Mouse (Mus musculus): Measurements from ENCODE around the gene Mtmr3. TPM values are rescaled to one million over a fixed set of nuclear protein-coding genes. Genes with fewer than 3 reads are reported as not detected.
A peak's percentile ranks its signal among the peaks of the same experiment; 100 is the strongest.

The Mtmr3 gene
- 30.3 and 30.7 TPM in 2 replicates for total RNA-seq (2012; rRNA removed)

- H3K9me3 ChIP-seq (ENCODE audit: control insufficient read depth, insufficient read depth, low read depth, low read length) = no peaks in the 10 kb centered on the region
- no peak for TF ChIP-seq ZNF384 (IDR thresholded peaks at IDR 0.05; ENCODE audit: low read depth, low read length)
- in situ Hi-C loops (cut with MboI; ENCODE audit: low sequenced_read_pairs in 2 of 2, unreplicated experiment in 2 of 2) = no loop called here
- peak within 1 kb of the TSS; percentile 94 for H3K9ac ChIP-seq (ENCODE audit: insufficient read depth, low read depth, low read length, poor library complexity, severe bottlenecking)
- H3K4me3 ChIP-seq (ENCODE audit: insufficient read depth in 1 of 2, low read depth in 1 of 2, low read length in 2 of 2, poor library complexity in 1 of 2, severe bottlenecking in 1 of 2) = peak within 1 kb of the TSS; percentile 94
- peak within 1 kb of the TSS; percentile 48; the same call in 1 of the 2 replicates for H3K27ac ChIP-seq (ENCODE audit: insufficient read depth, low read depth, low read length, poor library complexity, severe bottlenecking)
- DNase-seq (ENCODE audit: low read depth, low spot score) = peak; percentile 91
- H3K36me3 ChIP-seq (ENCODE audit: control insufficient read depth, insufficient read depth, low read length, poor library complexity, severe bottlenecking) = peaks cover 2% of the 10 kb centered on the region; the same call in 1 of the 2 replicates
- peaks cover 6% of the 10 kb centered on the region in 2 experiments; a peak in 3 of 4 replicates for H3K4me1 ChIP-seq (ENCODE audit: control insufficient read depth in 2 of 2, insufficient read depth in 2 of 2, low read length in 2 of 2, poor library complexity in 1 of 2)
Observed at GRCm38 (mm10) chr11:4594608-4595500, at the start of gene Mtmr3. TSS of gene Mtmr3 (minus strand) at chr11:4594863.

- H3K9ac ChIP-seq (ENCODE audit: insufficient read depth, low read depth, low read length, poor library complexity, severe bottlenecking) = no peak overlapping the region
- peaks cover 23% of the 10 kb centered on the region for H3K36me3 ChIP-seq (ENCODE audit: control insufficient read depth, insufficient read depth, low read length, poor library complexity, severe bottlenecking)
- no peak overlapping the region for H3K4me3 ChIP-seq (ENCODE audit: insufficient read depth in 1 of 2, low read depth in 1 of 2, low read length in 2 of 2, poor library complexity in 1 of 2, severe bottlenecking in 1 of 2)
- peak overlapping the region; percentile 58 for H3K27ac ChIP-seq (ENCODE audit: insufficient read depth, low read depth, low read length, poor library complexity, severe bottlenecking)
- no peak for TF ChIP-seq CHD2 (IDR thresholded peaks at IDR 0.05; ENCODE audit: low read depth, low read length)
- no peak for TF ChIP-seq ZNF384 (IDR thresholded peaks at IDR 0.05; ENCODE audit: low read depth, low read length)
- TF ChIP-seq HCFC1 (IDR thresholded peaks at IDR 0.05; ENCODE audit: borderline replicate concordance, insufficient read depth, low read length) = no peak
- TF ChIP-seq MAFK (IDR thresholded peaks at IDR 0.05; ENCODE audit: insufficient read depth, low read depth, low read length) = no peak
- no peak for TF ChIP-seq ZC3H11A (IDR thresholded peaks at IDR 0.05; ENCODE audit: borderline replicate concordance, low read depth, low read length)
- no peaks in the 10 kb centered on the region for H3K9me3 ChIP-seq (ENCODE audit: control insufficient read depth, insufficient read depth, low read depth, low read length)
- peaks cover 8 to 23% of the 10 kb centered on the region in 2 experiments for H3K4me1 ChIP-seq (ENCODE audit: control insufficient read depth in 2 of 2, insufficient read depth in 2 of 2, low read length in 2 of 2, poor library complexity in 1 of 2)
- in situ Hi-C loops (cut with MboI; ENCODE audit: low sequenced_read_pairs in 2 of 2, unreplicated experiment in 2 of 2) = no loop called here
- DNase-seq (ENCODE audit: low read depth, low spot score) = no peak
Observed at GRCm38 (mm10) chr11:4643722-4644121, 49.1 kb upstream of the Mtmr3 start.

GRCm38 (mm10) chr11:4641185-4641584, 46.5 kb upstream of the Mtmr3 start:
- Histone ChIP-seq H3K27ac (ENCODE audit: insufficient read depth, low read depth, low read length, poor library complexity, severe bottlenecking) (no peak overlapping the region), H3K4me3 (ENCODE audit: insufficient read depth in 1 of 2, low read depth in 1 of 2, low read length in 2 of 2, poor library complexity in 1 of 2, severe bottlenecking in 1 of 2) (no peak overlapping the region), H3K9me3 (ENCODE audit: control insufficient read depth, insufficient read depth, low read depth, low read length) (no peaks in the 10 kb centered on the region), H3K9ac (ENCODE audit: insufficient read depth, low read depth, low read length, poor library complexity, severe bottlenecking) (no peak overlapping the region), H3K36me3 (ENCODE audit: control insufficient read depth, insufficient read depth, low read length, poor library complexity, severe bottlenecking) (peaks cover 12% of the 10 kb centered on the region; the same call in 1 of the 2 replicates), H3K4me1 (ENCODE audit: control insufficient read depth in 2 of 2, insufficient read depth in 2 of 2, low read length in 2 of 2, poor library complexity in 1 of 2) (peaks cover 8 to 26% of the 10 kb centered on the region in 2 experiments)
- TF ChIP-seq CHD2 (IDR thresholded peaks at IDR 0.05; ENCODE audit: low read depth, low read length) (no peak), MAFK (IDR thresholded peaks at IDR 0.05; ENCODE audit: insufficient read depth, low read depth, low read length) (no peak), HCFC1 (IDR thresholded peaks at IDR 0.05; ENCODE audit: borderline replicate concordance, insufficient read depth, low read length) (no peak), ZNF384 (IDR thresholded peaks at IDR 0.05; ENCODE audit: low read depth, low read length) (no peak), ZC3H11A (IDR thresholded peaks at IDR 0.05; ENCODE audit: borderline replicate concordance, low read depth, low read length) (no peak)
- no peak for DNase-seq (ENCODE audit: low read depth, low spot score)
- in situ Hi-C loops (cut with MboI; ENCODE audit: low sequenced_read_pairs in 2 of 2, unreplicated experiment in 2 of 2) = no loop called here

- in situ Hi-C loops (cut with MboI; ENCODE audit: low sequenced_read_pairs in 2 of 2, unreplicated experiment in 2 of 2) = no loop called here
- H3K4me1 ChIP-seq (ENCODE audit: control insufficient read depth in 2 of 2, insufficient read depth in 2 of 2, low read length in 2 of 2, poor library complexity in 1 of 2) = peaks cover 1 to 14% of the 10 kb centered on the region in 2 experiments; a peak in 3 of 4 replicates
- H3K9ac ChIP-seq (ENCODE audit: insufficient read depth, low read depth, low read length, poor library complexity, severe bottlenecking) = peak overlapping the region; percentile 96
- peaks cover 8% of the 10 kb centered on the region; the same call in 1 of the 2 replicates for H3K36me3 ChIP-seq (ENCODE audit: control insufficient read depth, insufficient read depth, low read length, poor library complexity, severe bottlenecking)
- no peak overlapping the region for H3K27ac ChIP-seq (ENCODE audit: insufficient read depth, low read depth, low read length, poor library complexity, severe bottlenecking)
- TF ChIP-seq MAFK (IDR thresholded peaks at IDR 0.05; ENCODE audit: insufficient read depth, low read depth, low read length) = no peak
- TF ChIP-seq ZNF384 (IDR thresholded peaks at IDR 0.05; ENCODE audit: low read depth, low read length) = no peak
- TF ChIP-seq ZC3H11A (IDR thresholded peaks at IDR 0.05; ENCODE audit: borderline replicate concordance, low read depth, low read length) = no peak
- TF ChIP-seq CHD2 (IDR thresholded peaks at IDR 0.05; ENCODE audit: low read depth, low read length) = no peak
- no peak for TF ChIP-seq HCFC1 (IDR thresholded peaks at IDR 0.05; ENCODE audit: borderline replicate concordance, insufficient read depth, low read length)
- DNase-seq (ENCODE audit: low read depth, low spot score) = no peak
- peak overlapping the region; percentile 86 to 99 for H3K4me3 ChIP-seq (ENCODE audit: insufficient read depth in 1 of 2, low read depth in 1 of 2, low read length in 2 of 2, poor library complexity in 1 of 2, severe bottlenecking in 1 of 2)
- no peaks in the 10 kb centered on the region for H3K9me3 ChIP-seq (ENCODE audit: control insufficient read depth, insufficient read depth, low read depth, low read length)
Observed at GRCm38 (mm10) chr11:4638261-4638660, 43.6 kb upstream of the Mtmr3 start.

All from ES-E14 (cell line).